Mouse (Mus musculus): ENCODE data around the gene Plcb1. TPM values are rescaled to one million over a fixed set of nuclear protein-coding genes. Genes with fewer than 3 reads are reported as not detected.

Plcb1 gene
- total RNA-seq, 1 experiment, result 0.89 TPM

- no peak overlapping the region for H3K9ac ChIP-seq (ENCODE audit: insufficient read depth, low read depth, low read length, poor library complexity, severe bottlenecking)
- DNase-seq (ENCODE audit: low read depth, low spot score), result no peak
- no peak overlapping the region for H3K4me3 ChIP-seq (ENCODE audit: insufficient read depth in 1 of 2, low read depth in 1 of 2, low read length in 2 of 2, poor library complexity in 1 of 2, severe bottlenecking in 1 of 2)
- in situ Hi-C loops (cut with MboI; ENCODE audit: low sequenced_read_pairs in 2 of 2, unreplicated experiment in 2 of 2), result no loop called here
- H3K36me3 ChIP-seq (ENCODE audit: control insufficient read depth, insufficient read depth, low read length, poor library complexity, severe bottlenecking), result no peaks in the 10 kb centered on the region
- TF ChIP-seq ZC3H11A (IDR thresholded peaks at IDR 0.05; ENCODE audit: borderline replicate concordance, low read depth, low read length) (no peak), ZNF384 (IDR thresholded peaks at IDR 0.05; ENCODE audit: low read depth, low read length) (no peak), CHD2 (IDR thresholded peaks at IDR 0.05; ENCODE audit: low read depth, low read length) (no peak), HCFC1 (IDR thresholded peaks at IDR 0.05; ENCODE audit: borderline replicate concordance, insufficient read depth, low read length) (no peak), MAFK (IDR thresholded peaks at IDR 0.05; ENCODE audit: insufficient read depth, low read depth, low read length) (no peak)
- H3K9me3 ChIP-seq (ENCODE audit: control insufficient read depth, insufficient read depth, low read depth, low read length), result no peaks in the 10 kb centered on the region
- H3K4me1 ChIP-seq (ENCODE audit: control insufficient read depth in 2 of 2, insufficient read depth in 2 of 2, low read length in 2 of 2, poor library complexity in 1 of 2), result no peaks in the 10 kb centered on the region
- H3K27ac ChIP-seq (ENCODE audit: insufficient read depth, low read depth, low read length, poor library complexity, severe bottlenecking), result no peak overlapping the region
Measured at GRCm38 (mm10) chr2:134816383-134816782, 30.5 kb downstream of the Plcb1 start.

- Histone ChIP-seq H3K27ac (ENCODE audit: insufficient read depth, low read depth, low read length, poor library complexity, severe bottlenecking) (no peak overlapping the region), H3K9me3 (ENCODE audit: control insufficient read depth, insufficient read depth, low read depth, low read length) (no peaks in the 10 kb centered on the region), H3K9ac (ENCODE audit: insufficient read depth, low read depth, low read length, poor library complexity, severe bottlenecking) (no peak overlapping the region), H3K4me3 (ENCODE audit: insufficient read depth in 1 of 2, low read depth in 1 of 2, low read length in 2 of 2, poor library complexity in 1 of 2, severe bottlenecking in 1 of 2) (no peak overlapping the region), H3K4me1 (ENCODE audit: control insufficient read depth in 2 of 2, insufficient read depth in 2 of 2, low read length in 2 of 2, poor library complexity in 1 of 2) (no peaks in the 10 kb centered on the region), H3K36me3 (ENCODE audit: control insufficient read depth, insufficient read depth, low read length, poor library complexity, severe bottlenecking) (no peaks in the 10 kb centered on the region)
- no peak for TF ChIP-seq ZNF384 (IDR thresholded peaks at IDR 0.05; ENCODE audit: low read depth, low read length)
- no peak for TF ChIP-seq ZC3H11A (IDR thresholded peaks at IDR 0.05; ENCODE audit: borderline replicate concordance, low read depth, low read length)
- TF ChIP-seq MAFK (IDR thresholded peaks at IDR 0.05; ENCODE audit: insufficient read depth, low read depth, low read length), result no peak
- TF ChIP-seq HCFC1 (IDR thresholded peaks at IDR 0.05; ENCODE audit: borderline replicate concordance, insufficient read depth, low read length), result no peak
- no peak for TF ChIP-seq CHD2 (IDR thresholded peaks at IDR 0.05; ENCODE audit: low read depth, low read length)
- in situ Hi-C loops (cut with MboI; ENCODE audit: low sequenced_read_pairs in 2 of 2, unreplicated experiment in 2 of 2), result no loop called here
- DNase-seq (ENCODE audit: low read depth, low spot score), result no peak
Measured at GRCm38 (mm10) chr2:134817058-134817840, 31.4 kb downstream of the Plcb1 start.

- Histone ChIP-seq H3K27ac (ENCODE audit: insufficient read depth, low read depth, low read length, poor library complexity, severe bottlenecking) (no peak overlapping the region), H3K9me3 (ENCODE audit: control insufficient read depth, insufficient read depth, low read depth, low read length) (no peaks in the 10 kb centered on the region), H3K4me3 (ENCODE audit: insufficient read depth in 1 of 2, low read depth in 1 of 2, low read length in 2 of 2, poor library complexity in 1 of 2, severe bottlenecking in 1 of 2) (no peak overlapping the region), H3K9ac (ENCODE audit: insufficient read depth, low read depth, low read length, poor library complexity, severe bottlenecking) (no peak overlapping the region), H3K4me1 (ENCODE audit: control insufficient read depth in 2 of 2, insufficient read depth in 2 of 2, low read length in 2 of 2, poor library complexity in 1 of 2) (no peaks in the 10 kb centered on the region), H3K36me3 (ENCODE audit: control insufficient read depth, insufficient read depth, low read length, poor library complexity, severe bottlenecking) (no peaks in the 10 kb centered on the region)
- TF ChIP-seq CHD2 (IDR thresholded peaks at IDR 0.05; ENCODE audit: low read depth, low read length) (no peak), ZC3H11A (IDR thresholded peaks at IDR 0.05; ENCODE audit: borderline replicate concordance, low read depth, low read length) (no peak), MAFK (IDR thresholded peaks at IDR 0.05; ENCODE audit: insufficient read depth, low read depth, low read length) (no peak), HCFC1 (IDR thresholded peaks at IDR 0.05; ENCODE audit: borderline replicate concordance, insufficient read depth, low read length) (no peak), ZNF384 (IDR thresholded peaks at IDR 0.05; ENCODE audit: low read depth, low read length) (no peak)
- no peak for DNase-seq (ENCODE audit: low read depth, low spot score)
- in situ Hi-C loops (cut with MboI; ENCODE audit: low sequenced_read_pairs in 2 of 2, unreplicated experiment in 2 of 2), result no loop called here
Measured at GRCm38 (mm10) chr2:134821176-134821575, 35.3 kb downstream of the Plcb1 start.

DNA sequence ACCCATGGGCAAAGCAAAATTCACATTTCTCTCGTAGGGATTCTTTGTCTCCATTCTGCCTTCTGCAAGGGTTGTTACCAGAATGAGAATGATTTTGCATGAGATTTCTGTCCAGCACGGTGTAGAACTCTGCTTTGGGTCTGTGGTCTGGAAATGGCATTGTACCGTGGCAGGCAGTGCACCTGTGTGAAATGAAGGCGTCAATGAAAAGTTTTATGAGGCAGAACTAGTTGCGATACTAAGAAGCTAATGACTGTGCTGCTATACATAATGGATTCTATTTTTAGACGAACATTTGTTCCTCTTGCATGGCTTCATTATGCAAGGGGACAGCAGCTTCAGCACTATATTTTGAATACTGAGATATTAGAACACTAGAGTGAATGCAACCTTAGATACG lies 39.8 kb downstream of the Plcb1 start:
- Histone ChIP-seq H3K27ac (ENCODE audit: insufficient read depth, low read depth, low read length, poor library complexity, severe bottlenecking) (no peak overlapping the region), H3K4me1 (ENCODE audit: control insufficient read depth in 2 of 2, insufficient read depth in 2 of 2, low read length in 2 of 2, poor library complexity in 1 of 2) (no peaks in the 10 kb centered on the region), H3K9ac (ENCODE audit: insufficient read depth, low read depth, low read length, poor library complexity, severe bottlenecking) (no peak overlapping the region), H3K9me3 (ENCODE audit: control insufficient read depth, insufficient read depth, low read depth, low read length) (no peaks in the 10 kb centered on the region), H3K4me3 (ENCODE audit: insufficient read depth in 1 of 2, low read depth in 1 of 2, low read length in 2 of 2, poor library complexity in 1 of 2, severe bottlenecking in 1 of 2) (no peak overlapping the region), H3K36me3 (ENCODE audit: control insufficient read depth, insufficient read depth, low read length, poor library complexity, severe bottlenecking) (no peaks in the 10 kb centered on the region)
- DNase-seq (ENCODE audit: low read depth, low spot score), result no peak
- in situ Hi-C loops (cut with MboI; ENCODE audit: low sequenced_read_pairs in 2 of 2, unreplicated experiment in 2 of 2), result no loop called here
- no peak for TF ChIP-seq CHD2 (IDR thresholded peaks at IDR 0.05; ENCODE audit: low read depth, low read length)
